Mouse (Mus musculus) hindbrain, embryonic 16.5 days (tissue): ENCODE results near the gene Kcnn1. TPM values are rescaled to one million over a fixed set of nuclear protein-coding genes. Genes with fewer than 3 reads are reported as not detected.

ENCODE experiments used
- ATAC-seq: fragments of 200-750 bp; cut with Nextera tagmentation; 2 replicates; pipeline ENCODE4 v1.8.0; 2017; ENCODE audit warnings: moderate TSS enrichment, moderate library complexity
- H3K27ac ChIP-seq: fragments of 300-500 bp; sonication (generic); 2 replicates; pipeline ENCODE4 v1.5.1; 2014; ENCODE audit warnings: low read depth, mild to moderate bottlenecking, control low read depth, low read length, moderate library complexity
- H3K27me3 ChIP-seq: fragments of 300-500 bp; sonication (generic); replicated peaks from 2 replicates; pipeline ENCODE4 v1.6.1; 2014; ENCODE audit warnings: low read length; ENCODE audit not compliant: control insufficient read depth, insufficient read depth
- H3K36me3 ChIP-seq: fragments of 300-500 bp; sonication (generic); 2 replicates; pipeline ENCODE4 v1.6.1; 2014; ENCODE audit warnings: mild to moderate bottlenecking, low read length, moderate library complexity, mixed read lengths; ENCODE audit not compliant: control insufficient read depth, insufficient read depth
- H3K4me1 ChIP-seq: fragments of 300-500 bp; sonication (generic); 2 replicates; pipeline ENCODE4 v1.6.1; 2014; ENCODE audit warnings: low read depth, low read length; ENCODE audit not compliant: control insufficient read depth, insufficient read depth
- H3K4me2 ChIP-seq: fragments of 300-500 bp; sonication (generic); 2 replicates; pipeline ENCODE4 v1.6.1; 2014; ENCODE audit warnings: mild to moderate bottlenecking, low read length, control low read depth, moderate library complexity
- H3K4me3 ChIP-seq: fragments of 300-500 bp; sonication (generic); 2 replicates; pipeline ENCODE4 v1.5.1; 2014; ENCODE audit warnings: mild to moderate bottlenecking, low read length, control low read depth, moderate library complexity
- H3K9ac ChIP-seq: fragments of 300-500 bp; sonication (generic); 2 replicates; pipeline ENCODE4 v1.6.1; 2014; ENCODE audit warnings: low read depth, mild to moderate bottlenecking, control low read depth, low read length, moderate library complexity
- H3K9me3 ChIP-seq: fragments of 300-500 bp; sonication (generic); 2 replicates; pipeline ENCODE4 v1.6.1; 2014; ENCODE audit warnings: mild to moderate bottlenecking, low read length, moderate library complexity; ENCODE audit not compliant: control insufficient read depth
- WGBS: fragments of 180-500 bp; shearing (Covaris S2); extraction: QIAGEN DNeasy Blood & Tissue Kit; methylation state at CpG from one replicate; pipeline ENCODE4 v1.1.7; 2014; 5-methylcytosine and 5-hydroxymethylcytosine counted together
- polyA plus RNA-seq: library from polyadenylated mRNA; unstranded; fragments of >200 nt; fragmentation: Nextera tagmentation; extraction: Ambion mirVana; gene quantifications from 2 replicates; pipeline ENCODE4 v1.2.1, GENCODE M21; 2015

Kcnn1 gene
- polyA plus RNA-seq, 1 experiment from 2014 or later, result 16.3 TPM

GRCm38 (mm10) chr8:70842484-70842883 lies 20.6 kb downstream of the Kcnn1 start:
- Histone ChIP-seq H3K27ac (no peak overlapping the region), H3K36me3 (no peaks in the 10 kb centered on the region), H3K9ac (no peak overlapping the region), H3K9me3 (no peaks in the 10 kb centered on the region), H3K4me1 (peaks cover 11% of the 10 kb centered on the region), H3K4me2 (no peak overlapping the region), H3K27me3 (no peaks in the 10 kb centered on the region), H3K4me3 (no peak overlapping the region)
- 74% methylated on average over 25 of the region's 25 CpGs for WGBS
- no peak for ATAC-seq

GRCm38 (mm10) chr8:70841147-70842072 lies 21.6 kb downstream of the Kcnn1 start:
- Histone ChIP-seq H3K9me3 (no peaks in the 10 kb centered on the region), H3K4me1 (peaks cover 11% of the 10 kb centered on the region), H3K27me3 (no peaks in the 10 kb centered on the region), H3K36me3 (no peaks in the 10 kb centered on the region), H3K4me2 (no peak overlapping the region), H3K27ac (peak overlapping the region; percentile 48; the same call in 1 of the 2 replicates), H3K9ac (no peak overlapping the region), H3K4me3 (no peak overlapping the region)
- no peak for ATAC-seq
- WGBS, result 36% methylated on average over 22 of the region's 22 CpGs

GRCm38 (mm10) chr8:70840590-70840989 lies 22.5 kb downstream of the Kcnn1 start:
- Histone ChIP-seq H3K36me3 (0 out of 2 replicates have a peak, but pooled peaks cover 5% of the 10 kb centered on the region), H3K9ac (no peak overlapping the region), H3K4me1 (peaks cover 11% of the 10 kb centered on the region), H3K27me3 (no peaks in the 10 kb centered on the region), H3K9me3 (no peaks in the 10 kb centered on the region), H3K4me3 (no peak overlapping the region), H3K4me2 (no peak overlapping the region), H3K27ac (peak overlapping the region; percentile 48; the same call in 1 of the 2 replicates)
- 53% methylated on average over 10 of the region's 10 CpGs for WGBS
- ATAC-seq, result no peak

- H3K4me3 ChIP-seq, result peak within 1 kb of the TSS; percentile 65
- peak; percentile 97 for ATAC-seq
- no peaks in the 10 kb centered on the region for H3K27me3 ChIP-seq
- peak within 1 kb of the TSS; percentile 73 for H3K4me2 ChIP-seq
- peaks cover 11% of the 10 kb centered on the region for H3K4me1 ChIP-seq
- 2% methylated on average over 55 of the region's 55 CpGs for WGBS
- H3K9me3 ChIP-seq, result no peaks in the 10 kb centered on the region
- H3K36me3 ChIP-seq, result 0 out of 2 replicates have a peak, but pooled peaks cover 5% of the 10 kb centered on the region
- peak within 1 kb of the TSS; percentile 75 for H3K9ac ChIP-seq
- H3K27ac ChIP-seq, result peak within 1 kb of the TSS; percentile 92
Observed at GRCm38 (mm10) chr8:70839408-70840351, 23.4 kb downstream of the Kcnn1 start, which contains the start of gene Arrdc2. Gene Arrdc2 (minus strand): TSS chr8:70839720.

- Histone ChIP-seq H3K4me2 (peak overlapping the region; percentile 73), H3K9me3 (no peaks in the 10 kb centered on the region), H3K36me3 (0 out of 2 replicates have a peak, but pooled peaks cover 5% of the 10 kb centered on the region), H3K4me3 (peak overlapping the region; percentile 65), H3K4me1 (peaks cover 11% of the 10 kb centered on the region), H3K9ac (peak overlapping the region; percentile 75), H3K27ac (peak overlapping the region; percentile 92), H3K27me3 (no peaks in the 10 kb centered on the region)
- 4% methylated on average over 53 of the region's 66 CpGs for WGBS
- peak; percentile 51 for ATAC-seq
Observed at GRCm38 (mm10) chr8:70838654-70839407, 24.2 kb downstream of the Kcnn1 start.

- H3K27me3 ChIP-seq, result no peaks in the 10 kb centered on the region
- 0 out of 2 replicates have a peak, but pooled peaks cover 5% of the 10 kb centered on the region for H3K36me3 ChIP-seq
- WGBS, result 89% methylated on average over 12 of the region's 12 CpGs
Observed at GRCm38 (mm10) chr8:70836666-70837065, 26.4 kb downstream of the Kcnn1 start.

GRCm38 (mm10) chr8:70834071-70834470 lies 29.0 kb downstream of the Kcnn1 start:
- Histone ChIP-seq H3K36me3 (0 out of 2 replicates have a peak, but pooled peaks cover 5% of the 10 kb centered on the region), H3K9me3 (no peaks in the 10 kb centered on the region), H3K4me1 (peaks cover 3% of the 10 kb centered on the region), H3K27me3 (no peaks in the 10 kb centered on the region), H3K4me3 (no peak overlapping the region), H3K9ac (no peak overlapping the region), H3K4me2 (no peak overlapping the region), H3K27ac (no peak overlapping the region)
- no peak for ATAC-seq
- 95% methylated on average over 3 of the region's 3 CpGs for WGBS

More at GRCm38 (mm10) chr8:70836666-70837065, 26.4 kb downstream of the Kcnn1 start:
- Histone ChIP-seq H3K9me3 (no peaks in the 10 kb centered on the region), H3K4me1 (peaks cover 11% of the 10 kb centered on the region), H3K4me3 (no peak overlapping the region), H3K4me2 (no peak overlapping the region), H3K27ac (no peak overlapping the region), H3K9ac (no peak overlapping the region)
- no peak for ATAC-seq

GRCm38 (mm10) chr8:70833520-70833919 lies 29.5 kb downstream of the Kcnn1 start:
- WGBS, result 38% methylated on average over 15 of the region's 15 CpGs
- Histone ChIP-seq H3K4me2 (no peak overlapping the region), H3K4me1 (peaks cover 2% of the 10 kb centered on the region), H3K9ac (no peak overlapping the region), H3K27ac (no peak overlapping the region), H3K4me3 (no peak overlapping the region), H3K9me3 (no peaks in the 10 kb centered on the region), H3K36me3 (0 out of 2 replicates have a peak, but pooled peaks cover 5% of the 10 kb centered on the region), H3K27me3 (no peaks in the 10 kb centered on the region)
- ATAC-seq, result no peak
